Mouse (Mus musculus) ovary, postnatal 14 days (tissue): ENCODE results near the gene Slc13a4.

Experiments
- DNase-seq: peaks from one replicate; pipeline ENCODE4 v3.0.0; 2022; ENCODE audit warnings: low spot score

The Slc13a4 gene

DNA sequence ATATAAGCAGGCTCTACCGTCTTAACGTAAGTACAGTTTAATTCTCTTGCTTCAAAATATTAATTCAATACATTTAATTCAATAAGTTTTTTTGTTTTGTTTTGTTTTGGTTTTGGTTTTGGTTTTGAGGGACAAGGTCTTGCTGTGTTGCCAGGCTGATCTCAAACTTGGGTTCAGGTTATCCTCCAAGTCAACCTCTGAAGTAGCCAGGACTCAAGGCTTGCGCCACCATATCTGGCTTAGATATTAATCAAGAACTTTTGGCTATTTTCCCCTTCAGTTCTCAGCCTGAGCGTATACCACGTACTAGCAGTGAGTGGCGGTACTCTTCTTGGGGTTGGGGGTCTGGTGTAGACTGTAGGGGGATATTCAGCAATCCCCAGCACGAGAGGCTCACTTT lies 5.3 kb downstream of the Slc13a4 start:
- no peak for DNase-seq

DNA sequence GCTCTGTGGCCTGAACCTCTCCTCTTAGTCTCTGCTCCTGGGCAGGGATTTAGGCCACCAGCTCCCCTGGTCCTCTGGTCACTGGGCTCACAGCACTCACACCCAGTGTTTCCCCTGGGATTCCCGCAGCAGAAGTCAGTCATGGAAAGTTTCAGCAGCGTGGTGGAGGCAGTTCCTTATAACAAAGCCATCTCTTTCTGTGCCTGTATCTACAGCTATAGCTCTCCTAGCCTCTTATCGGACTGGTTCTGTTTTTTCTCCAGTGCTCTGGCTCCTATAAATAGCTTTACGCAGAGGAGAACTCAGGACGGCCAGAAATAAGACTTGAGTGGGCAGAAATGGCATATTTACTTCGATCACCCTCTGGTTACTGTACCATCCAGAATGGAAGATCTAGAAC lies 9.6 kb downstream of the Slc13a4 start:
- no peak for DNase-seq

DNA sequence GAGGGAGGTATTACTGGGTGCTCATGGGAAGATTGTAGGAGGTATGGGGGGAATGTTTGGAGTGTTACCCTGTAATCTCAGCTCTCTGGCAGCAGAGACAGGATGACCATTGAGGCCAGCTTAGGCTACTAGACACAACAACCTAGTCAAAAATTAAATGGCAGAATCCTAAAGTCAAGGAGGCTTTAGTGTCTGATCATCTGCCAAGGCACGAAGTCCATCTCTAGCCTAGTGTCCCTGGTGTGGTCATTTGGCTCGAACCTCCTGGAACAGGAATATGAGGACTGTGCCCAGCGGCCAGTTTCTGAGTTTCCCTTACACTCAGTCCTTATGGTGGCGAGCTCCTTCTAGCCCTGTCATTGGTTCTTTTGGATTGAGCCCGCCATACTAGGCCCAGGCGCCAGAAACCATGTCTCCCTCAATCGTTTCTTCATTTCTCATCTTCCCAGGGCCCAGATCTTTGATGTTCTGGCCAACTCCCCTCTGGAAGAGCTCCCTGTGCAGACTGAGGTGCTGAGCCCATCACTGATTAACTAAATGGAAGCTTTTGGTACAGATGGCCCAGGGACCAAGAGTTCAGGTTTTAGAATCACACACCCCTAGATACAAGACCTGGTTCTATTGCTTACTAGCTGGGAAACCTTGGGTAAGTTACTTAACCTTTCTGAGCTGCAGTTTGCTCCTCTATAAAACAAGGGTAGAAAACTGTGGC lies 10.3 kb downstream of the Slc13a4 start:
- DNase-seq: no peak

DNA sequence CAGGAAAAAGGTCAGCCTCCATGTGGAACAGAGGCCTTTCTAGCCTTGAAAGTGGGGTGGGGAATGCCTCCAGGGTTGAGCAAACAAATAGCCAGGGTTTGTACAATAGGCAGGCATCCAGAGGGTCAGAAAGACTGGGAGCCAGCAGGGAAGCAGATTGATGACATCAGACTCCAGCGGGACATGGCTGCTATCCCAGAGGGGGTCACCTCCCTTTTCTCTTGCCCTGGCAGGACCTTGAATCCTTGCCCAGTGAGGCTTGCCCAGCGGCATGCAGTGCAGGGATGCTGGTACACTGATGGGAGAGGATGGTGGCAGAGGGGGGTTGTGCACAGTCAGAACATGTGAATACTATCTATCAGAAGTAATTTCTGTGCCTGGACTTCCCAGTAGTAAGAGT lies 10.9 kb downstream of the Slc13a4 start:
- peak; percentile 26 for DNase-seq

- no peak for DNase-seq
Measured at GRCm38 (mm10) chr6:35294964-35295363, 13.0 kb downstream of the Slc13a4 start.

- DNase-seq: no peak
Measured at GRCm38 (mm10) chr6:35289676-35290075, 18.3 kb downstream of the Slc13a4 start.

DNA sequence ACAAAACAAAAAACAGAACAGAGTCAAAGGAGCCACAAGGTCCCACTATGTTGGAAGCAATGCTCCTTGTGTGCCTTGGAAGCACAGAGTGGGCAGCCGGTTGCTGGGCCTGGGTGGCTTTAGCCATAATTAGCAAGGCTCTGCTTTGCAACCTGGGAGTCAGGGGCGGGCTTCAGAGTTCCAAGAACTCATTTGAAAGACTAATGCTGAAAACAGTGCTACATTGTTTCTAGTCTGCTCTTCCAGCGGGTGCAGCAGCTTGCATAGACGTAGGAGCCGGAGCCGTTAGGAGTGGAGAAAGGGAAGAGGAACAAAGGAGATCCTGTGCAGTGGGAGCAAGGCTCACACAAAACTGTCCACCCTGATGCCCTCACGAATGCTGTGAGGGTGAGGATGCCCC lies 19.0 kb downstream of the Slc13a4 start:
- no peak for DNase-seq

- DNase-seq: peak; percentile 52
Measured at GRCm38 (mm10) chr6:35288114-35288761, 19.7 kb downstream of the Slc13a4 start.

DNA sequence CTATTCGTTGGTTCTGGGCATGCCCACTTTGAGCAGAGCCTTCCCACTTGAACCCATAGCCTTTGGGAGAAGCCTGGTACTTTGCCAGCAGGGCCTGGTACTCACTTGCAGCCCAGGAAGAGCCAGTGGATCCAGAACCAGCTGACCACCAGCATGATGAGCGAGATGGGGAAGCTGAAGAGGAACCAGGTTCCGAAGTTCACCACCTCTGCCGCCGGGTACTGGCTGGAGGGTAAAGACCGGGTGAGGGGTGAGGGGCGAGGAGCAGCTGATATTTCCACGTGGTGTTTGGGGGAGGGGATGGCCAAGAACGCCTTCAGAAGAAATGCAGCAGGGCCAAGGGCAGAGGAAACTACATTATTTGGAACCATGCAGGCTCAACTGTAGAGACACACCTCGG lies 28.6 kb downstream of the Slc13a4 start:
- no peak for DNase-seq

DNA sequence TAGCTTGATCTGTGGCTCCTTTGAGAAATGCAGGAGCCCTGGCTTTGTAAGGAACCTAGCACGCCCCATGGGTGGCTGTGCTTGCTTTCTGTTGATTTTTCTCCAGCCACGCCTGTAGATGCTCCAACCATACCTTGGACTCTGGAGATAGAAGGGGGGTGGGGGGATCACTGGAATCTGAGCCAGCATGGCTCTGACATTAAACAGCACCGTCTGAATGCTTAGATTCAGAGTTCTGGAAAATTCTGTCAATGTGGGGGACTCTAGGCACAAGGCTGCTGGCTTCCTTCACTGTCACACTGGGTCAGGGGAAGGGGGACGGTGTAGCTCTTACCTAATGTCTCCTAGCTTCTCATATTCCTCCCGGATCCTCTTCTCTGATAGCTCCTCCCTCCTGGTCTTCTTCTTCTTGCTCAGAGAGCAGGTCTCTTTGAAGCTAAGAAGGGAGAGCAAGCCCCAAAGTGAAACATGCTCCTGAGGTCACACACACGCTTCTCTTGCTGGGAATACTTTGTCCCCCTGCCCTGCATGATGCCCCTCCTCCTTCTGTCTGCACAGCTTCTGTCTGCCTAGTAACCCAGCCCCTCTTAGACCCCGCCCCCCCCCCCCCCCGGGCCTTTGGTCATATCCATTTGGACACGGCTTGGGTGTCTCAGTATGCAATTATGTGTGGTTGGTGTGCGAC lies 29.9 kb downstream of the Slc13a4 start:
- no peak for DNase-seq

DNA sequence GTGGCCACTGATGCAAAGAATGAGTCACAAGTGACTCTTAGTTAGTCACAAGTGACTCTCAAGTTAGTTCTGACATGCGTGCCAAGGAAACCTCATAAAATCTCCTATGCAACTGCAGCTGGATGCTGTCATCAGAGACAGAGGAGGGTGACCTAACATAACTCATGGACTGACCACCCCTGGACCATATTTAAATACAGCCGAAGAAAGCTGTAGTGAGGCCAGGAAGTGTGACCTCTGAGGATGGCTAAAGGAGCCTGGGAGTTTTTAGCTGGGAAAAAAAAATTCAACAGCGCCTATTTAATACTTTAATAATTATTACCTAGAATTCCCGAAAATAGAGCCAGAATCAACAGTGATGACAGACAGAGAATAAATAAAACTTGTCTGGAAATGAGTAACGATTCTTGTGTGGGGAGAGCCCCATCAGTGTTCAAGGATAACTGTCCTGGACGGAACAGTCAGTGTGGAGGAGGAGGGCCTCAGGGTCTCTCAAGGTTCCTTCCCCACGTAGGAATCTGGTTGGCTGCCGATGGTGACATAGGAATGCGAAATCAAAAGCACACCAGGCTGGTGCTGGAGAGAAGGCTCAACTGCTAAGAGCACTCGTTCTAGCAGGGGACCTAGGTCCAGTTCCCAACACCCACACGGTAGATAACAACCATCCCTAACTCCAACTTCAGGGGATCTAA lies 34.4 kb downstream of the Slc13a4 start:
- DNase-seq: no peak

GRCm38 (mm10) chr6:35271868-35272765 lies 35.8 kb downstream of the Slc13a4 start:
- DNase-seq: no peak

- DNase-seq: no peak
Measured at GRCm38 (mm10) chr6:35271094-35271855, 36.7 kb downstream of the Slc13a4 start.

- DNase-seq: no peak
Measured at GRCm38 (mm10) chr6:35269643-35270042, 38.3 kb downstream of the Slc13a4 start.

- no peak for DNase-seq
Measured at GRCm38 (mm10) chr6:35268711-35269110, 39.2 kb downstream of the Slc13a4 start.

GRCm38 (mm10) chr6:35265580-35266278 lies 42.2 kb downstream of the Slc13a4 start:
- DNase-seq: no peak

DNA sequence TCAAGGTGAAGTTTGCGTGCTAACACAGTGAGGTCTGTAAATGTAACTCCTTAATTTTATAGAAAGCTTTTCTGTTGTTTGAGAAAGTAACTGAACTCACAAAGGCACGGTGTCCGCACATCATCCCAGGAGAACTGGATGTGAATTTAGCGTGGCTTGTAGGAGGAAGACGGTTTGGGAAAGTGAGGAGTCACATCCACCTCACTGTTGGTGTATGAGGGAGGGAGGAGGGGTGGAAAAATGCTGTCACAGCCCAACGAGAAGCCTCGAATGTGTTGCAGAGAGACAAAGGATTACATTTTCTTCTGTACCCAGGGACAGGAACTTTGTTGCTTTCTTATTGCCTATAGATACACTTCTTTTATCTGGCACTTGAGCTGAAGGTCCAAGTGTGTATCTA lies 47.4 kb downstream of the Slc13a4 start:
- no peak for DNase-seq

GRCm38 (mm10) chr6:35259526-35259925 lies 48.4 kb downstream of the Slc13a4 start:
- DNase-seq: no peak

DNA sequence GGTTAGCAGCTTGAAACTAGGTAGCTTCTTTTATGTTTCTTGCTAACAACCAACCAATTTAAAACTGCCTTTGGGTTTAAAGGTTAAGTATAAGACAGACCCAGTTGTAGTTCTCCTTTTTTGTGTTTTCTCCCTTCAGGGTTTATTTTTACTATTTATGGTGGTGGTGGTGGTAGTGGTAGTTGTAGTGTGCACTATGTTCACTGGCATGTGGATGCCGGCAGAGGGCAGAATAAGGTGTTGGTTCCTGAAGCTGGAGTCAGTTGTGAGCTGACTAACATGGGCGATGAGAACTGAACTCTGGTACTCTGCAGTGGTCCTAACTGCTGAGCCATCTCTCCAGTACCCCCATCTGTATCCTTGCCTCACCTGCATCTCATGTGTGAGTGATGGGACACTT lies 49.0 kb downstream of the Slc13a4 start:
- no peak for DNase-seq

DNA sequence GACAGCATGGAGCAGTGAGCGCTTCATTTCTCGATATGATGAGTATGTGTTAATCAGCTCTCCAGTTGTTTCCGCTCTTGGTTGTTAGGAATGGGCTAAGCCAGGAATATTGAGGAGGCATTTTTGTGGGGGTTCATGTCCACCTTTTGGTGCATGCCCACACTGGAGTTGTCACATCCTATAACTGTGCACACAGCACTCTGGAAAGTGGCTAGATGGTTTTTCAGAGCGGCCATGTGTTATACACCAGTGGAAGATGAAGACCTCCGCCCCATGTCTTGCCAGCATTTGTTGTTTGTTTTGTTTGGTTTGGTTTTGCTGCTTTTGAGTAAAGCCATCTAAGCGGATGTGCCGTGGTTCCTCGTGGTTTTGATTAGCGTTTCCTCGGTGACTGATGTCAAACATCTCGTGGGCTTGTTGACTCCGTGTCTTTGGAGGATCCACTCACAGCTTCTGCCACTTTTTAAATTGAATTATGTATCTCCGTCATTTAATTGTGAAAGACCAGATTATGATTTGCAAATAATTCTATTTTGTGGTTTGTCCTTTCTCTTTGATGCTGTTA lies 50.2 kb downstream of the Slc13a4 start:
- DNase-seq: no peak
